Mouse (Mus musculus): Measurements from ENCODE around the gene Tex33. TPM values are rescaled to one million over a fixed set of nuclear protein-coding genes. Genes with fewer than 3 reads are reported as not detected.
A peak's percentile ranks its signal among the peaks of the same experiment; 100 is the strongest.

The Tex33 gene
- polyA plus RNA-seq, 1 experiment from 2014 or later: not detected

DNA sequence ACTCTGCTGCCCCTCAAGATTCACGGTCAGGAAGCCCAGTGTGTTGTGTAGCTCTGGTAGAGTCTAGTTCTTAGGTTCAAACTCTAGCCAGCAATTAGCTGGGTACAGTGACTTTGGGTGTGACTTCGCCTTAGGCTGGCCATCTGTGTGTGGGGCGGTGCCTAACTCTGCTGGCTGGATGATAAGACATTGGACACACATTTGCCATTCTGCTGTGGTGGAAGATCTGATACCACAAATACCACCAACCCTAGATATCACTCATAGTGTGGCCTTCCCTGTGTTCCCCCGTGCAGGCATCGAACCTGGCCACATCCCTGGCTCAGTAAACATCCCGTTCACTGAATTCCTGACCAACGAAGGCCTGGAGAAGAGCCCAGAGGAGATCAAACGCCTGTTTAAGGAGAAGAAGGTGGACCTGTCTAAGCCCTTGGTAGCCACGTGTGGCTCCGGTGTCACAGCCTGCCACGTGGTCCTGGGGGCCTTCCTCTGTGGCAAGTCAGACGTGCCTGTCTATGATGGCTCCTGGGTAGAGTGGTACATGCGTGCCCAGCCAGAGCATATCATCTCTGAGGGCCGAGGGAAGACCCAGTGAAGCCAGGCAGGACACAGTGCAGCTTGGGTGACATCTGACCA, 17.5 kb upstream of the Tex33 start:
- no peak overlapping the region for H3K27ac ChIP-seq (replicated peaks)
- peaks cover 10% of the 10 kb centered on the region for H3K4me1 ChIP-seq
- H3K4me3 ChIP-seq: no peak overlapping the region
- peaks cover 36% of the 10 kb centered on the region for H3K27me3 ChIP-seq
- no peak for ATAC-seq (ENCODE audit: low FRiP score, low read depth)
- H3K9me3 ChIP-seq: no peaks in the 10 kb centered on the region
- no peak overlapping the region for H3K9ac ChIP-seq (replicated peaks)
- WGBS: 91% methylated on average over 14 of the region's 14 CpGs
- no peaks in the 10 kb centered on the region for H3K36me3 ChIP-seq
- H3K4me2 ChIP-seq (replicated peaks): no peak overlapping the region

DNA sequence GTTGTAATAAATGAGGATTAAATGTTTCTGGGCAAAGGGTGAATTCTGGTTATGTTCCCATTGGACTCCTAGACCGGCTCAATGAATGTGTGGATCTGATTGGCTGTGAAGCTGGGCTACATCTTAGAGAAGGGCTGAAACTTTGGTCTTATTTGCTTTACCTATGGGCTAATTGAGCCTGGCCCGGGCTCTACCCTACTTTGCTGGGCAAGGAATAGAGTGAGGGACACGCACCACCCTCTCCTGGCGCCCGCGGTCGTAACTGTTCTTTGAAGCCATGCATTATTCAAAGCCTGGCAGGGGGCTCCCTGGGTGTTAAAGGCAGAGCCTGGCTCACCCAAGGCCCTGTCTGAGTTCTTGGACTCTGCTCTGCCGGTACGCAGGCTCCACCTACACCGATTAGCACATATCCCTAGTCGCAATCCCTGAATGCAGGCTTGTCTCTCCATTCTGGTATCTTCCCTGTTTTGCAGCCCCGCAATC, 13.9 kb upstream of the Tex33 start:
- Histone ChIP-seq H3K4me2 (replicated peaks) (peak overlapping the region; percentile 49), H3K4me1 (peaks cover 33% of the 10 kb centered on the region), H3K36me3 (no peaks in the 10 kb centered on the region), H3K27ac (replicated peaks) (no peak overlapping the region), H3K9ac (replicated peaks) (peak overlapping the region; percentile 39; the same call in 1 of the 2 replicates), H3K9me3 (no peaks in the 10 kb centered on the region), H3K4me3 (peak overlapping the region; percentile 27), H3K27me3 (peaks cover 50% of the 10 kb centered on the region)
- ATAC-seq (ENCODE audit: low FRiP score, low read depth): no peak
- 9% methylated on average over 12 of the region's 12 CpGs for WGBS

DNA sequence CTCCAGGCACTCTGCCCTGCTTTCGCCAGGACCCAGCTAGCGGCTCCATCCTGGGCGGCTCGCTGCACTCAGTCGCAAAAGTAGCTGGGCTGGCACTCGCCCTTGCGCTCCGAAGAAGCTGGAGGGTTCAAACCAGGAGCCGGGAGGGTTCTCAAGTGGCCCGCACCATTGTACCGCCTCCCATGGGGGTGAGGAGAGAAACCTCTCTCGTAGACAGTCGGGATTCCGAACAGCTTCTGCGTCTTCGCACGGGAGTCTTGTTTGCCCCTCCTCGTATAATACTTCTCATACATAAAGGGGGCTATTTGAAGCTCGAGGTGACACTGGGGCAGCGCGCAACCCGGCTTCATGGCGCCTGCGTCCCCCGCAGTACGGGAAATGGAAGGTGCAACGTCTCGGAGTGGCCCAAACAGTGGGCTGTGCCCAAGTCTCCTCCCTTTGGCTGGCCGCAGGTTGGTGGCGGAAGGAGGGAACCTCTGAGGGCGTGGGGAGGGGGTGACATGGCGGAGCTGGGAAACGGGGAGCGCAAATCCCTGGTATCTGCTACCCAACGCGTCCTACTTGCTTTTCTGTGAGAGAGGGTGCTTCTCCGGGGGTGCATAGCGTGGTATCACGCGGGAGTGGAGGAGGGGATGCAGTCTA, 10.7 kb upstream of the Tex33 start, which contains the start of gene Mpst:
TSS of gene Mpst (plus strand) at position 124 of the 642 bp plus-strand sequence.
- peak within 1 kb of the TSS; percentile 58 for H3K4me3 ChIP-seq
- H3K4me1 ChIP-seq: peaks cover 39% of the 10 kb centered on the region
- H3K36me3 ChIP-seq: no peaks in the 10 kb centered on the region
- peak within 1 kb of the TSS; percentile 79 for H3K4me2 ChIP-seq (replicated peaks)
- H3K27ac ChIP-seq (replicated peaks): peak within 1 kb of the TSS; percentile 86
- peak; percentile 90 for ATAC-seq (ENCODE audit: low FRiP score, low read depth)
- H3K9ac ChIP-seq (replicated peaks): peak within 1 kb of the TSS; percentile 72
- H3K9me3 ChIP-seq: no peaks in the 10 kb centered on the region
- WGBS: under 1% methylated on average over 40 of the region's 40 CpGs
- peaks cover 48% of the 10 kb centered on the region for H3K27me3 ChIP-seq

DNA sequence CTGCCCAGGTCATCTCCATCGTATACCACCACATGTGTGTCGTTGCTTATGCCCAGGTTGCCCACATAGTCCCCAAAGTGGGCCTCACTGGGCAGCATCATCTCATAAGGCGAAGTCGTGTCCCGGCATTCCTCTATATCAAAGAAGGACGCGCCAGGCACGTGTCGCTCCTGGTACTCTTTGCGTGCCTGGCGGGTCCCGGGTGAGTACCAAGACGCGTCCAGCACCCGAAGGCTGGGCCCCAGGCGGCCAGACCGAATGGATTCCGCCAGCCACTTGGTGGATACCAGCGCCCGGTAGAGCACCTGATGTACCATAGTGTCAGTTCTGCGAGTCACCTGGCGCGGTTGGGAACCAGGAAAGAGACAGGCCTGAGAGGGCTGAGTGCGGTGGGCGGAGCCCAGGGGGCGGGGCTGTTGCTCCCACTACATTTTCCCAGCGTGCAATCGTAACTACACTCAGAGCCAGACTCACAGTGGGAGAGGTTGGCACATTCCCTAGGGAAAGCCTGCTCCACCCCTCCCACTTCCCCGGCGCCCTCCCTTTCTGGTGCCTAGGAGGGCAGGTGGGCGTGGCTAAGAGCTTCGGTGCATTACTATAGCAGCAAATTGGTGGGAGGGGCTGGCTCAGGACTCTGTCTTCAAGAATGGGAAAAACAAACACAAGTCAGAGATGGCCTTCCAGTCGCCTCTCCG, 10.0 kb upstream of the Tex33 start, which contains the start of gene Tst:
TSS of gene Tst (minus strand) at position 391 of the 695 bp plus-strand sequence.
- Histone ChIP-seq H3K9me3 (no peaks in the 10 kb centered on the region), H3K4me2 (replicated peaks) (peak within 1 kb of the TSS; percentile 79), H3K9ac (replicated peaks) (peak within 1 kb of the TSS; percentile 72), H3K4me3 (peak within 1 kb of the TSS; percentile 58), H3K27ac (replicated peaks) (peak within 1 kb of the TSS; percentile 86), H3K4me1 (peaks cover 39% of the 10 kb centered on the region), H3K27me3 (peaks cover 41% of the 10 kb centered on the region), H3K36me3 (no peaks in the 10 kb centered on the region)
- 2% methylated on average over 34 of the region's 34 CpGs for WGBS
- ATAC-seq (ENCODE audit: low FRiP score, low read depth): peak; percentile 70

DNA sequence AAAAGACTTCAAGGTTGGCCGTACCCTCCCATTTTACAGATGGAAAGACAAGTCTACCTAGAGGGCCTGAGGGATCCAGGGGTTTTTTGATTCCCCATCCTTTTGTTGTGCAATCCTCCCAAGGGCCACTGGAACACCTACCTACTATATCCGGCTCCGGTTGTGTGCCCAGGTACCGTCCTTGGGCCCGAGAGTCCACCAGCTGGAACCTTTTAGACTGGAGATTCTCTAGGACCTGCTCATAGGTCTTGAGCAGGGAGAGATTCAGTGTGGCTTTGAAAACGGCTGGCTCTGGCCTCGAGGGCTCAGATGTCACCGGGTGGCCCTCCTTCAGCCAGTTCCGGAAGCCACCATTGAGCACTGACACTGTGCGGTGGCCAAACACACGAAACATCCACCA, 9.4 kb upstream of the Tex33 start:
- H3K9ac ChIP-seq (replicated peaks): peak overlapping the region; percentile 72; the same call in 1 of the 2 replicates
- no peak overlapping the region for H3K27ac ChIP-seq (replicated peaks)
- peak overlapping the region; percentile 58 for H3K4me3 ChIP-seq
- no peaks in the 10 kb centered on the region for H3K36me3 ChIP-seq
- peak overlapping the region; percentile 79 for H3K4me2 ChIP-seq (replicated peaks)
- H3K27me3 ChIP-seq: peaks cover 35% of the 10 kb centered on the region
- peaks cover 36% of the 10 kb centered on the region for H3K4me1 ChIP-seq
- H3K9me3 ChIP-seq: no peaks in the 10 kb centered on the region
- WGBS: 52% methylated on average over 11 of the region's 11 CpGs
- no peak for ATAC-seq (ENCODE audit: low FRiP score, low read depth)

DNA sequence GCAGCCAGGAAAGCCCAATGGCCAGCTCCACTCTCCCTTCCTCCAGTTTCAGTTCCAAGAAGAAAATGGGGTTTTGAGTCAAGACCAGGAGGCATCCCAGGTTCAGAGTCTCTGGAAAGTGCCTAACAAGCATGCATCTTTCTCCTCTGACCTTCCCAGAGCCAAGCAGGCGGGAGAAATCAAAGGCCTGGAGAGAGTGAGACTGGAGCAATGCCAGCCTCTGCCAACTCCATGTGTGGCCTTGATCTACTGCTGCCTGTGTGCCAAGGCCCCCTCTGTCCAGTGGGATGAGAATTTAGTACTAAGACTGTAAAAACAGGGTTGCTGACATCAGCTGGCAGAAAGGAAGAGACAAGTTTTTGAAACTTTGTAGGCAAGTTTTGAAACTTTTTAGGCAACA, 8.2 kb upstream of the Tex33 start:
- ATAC-seq (ENCODE audit: low FRiP score, low read depth): no peak
- Histone ChIP-seq H3K4me1 (peaks cover 29% of the 10 kb centered on the region), H3K27ac (replicated peaks) (no peak overlapping the region), H3K4me2 (replicated peaks) (no peak overlapping the region), H3K9me3 (no peaks in the 10 kb centered on the region), H3K27me3 (peaks cover 23% of the 10 kb centered on the region), H3K4me3 (no peak overlapping the region), H3K9ac (replicated peaks) (no peak overlapping the region), H3K36me3 (no peaks in the 10 kb centered on the region)
- 82% methylated on average over 1 of the region's 1 CpGs for WGBS

DNA sequence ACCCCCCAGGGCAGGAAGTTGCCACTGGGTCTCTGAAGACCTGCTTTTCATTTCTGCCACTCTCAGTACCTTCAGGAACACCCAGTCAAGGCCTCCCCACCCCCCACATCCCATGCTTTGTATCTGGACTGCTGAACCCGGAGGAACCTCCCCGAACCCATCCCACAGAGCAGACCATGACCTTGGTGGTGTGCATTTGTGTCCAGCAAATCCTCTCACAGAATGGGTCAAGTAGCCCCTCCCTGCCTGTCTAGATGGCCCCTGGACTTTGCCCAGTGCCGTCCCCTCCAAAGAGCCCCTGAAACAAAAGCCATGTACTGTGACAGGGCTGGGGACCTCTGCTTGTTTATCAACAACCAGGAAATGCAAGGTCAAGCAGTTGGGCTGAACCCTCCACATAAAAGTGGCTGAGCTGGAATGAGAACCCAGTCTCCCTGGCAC, 7.6 kb upstream of the Tex33 start:
- H3K36me3 ChIP-seq: no peaks in the 10 kb centered on the region
- peaks cover 29% of the 10 kb centered on the region for H3K4me1 ChIP-seq
- H3K4me2 ChIP-seq (replicated peaks): no peak overlapping the region
- ATAC-seq (ENCODE audit: low FRiP score, low read depth): no peak
- no peaks in the 10 kb centered on the region for H3K9me3 ChIP-seq
- no peak overlapping the region for H3K4me3 ChIP-seq
- no peak overlapping the region for H3K27ac ChIP-seq (replicated peaks)
- H3K27me3 ChIP-seq: peaks cover 18% of the 10 kb centered on the region
- H3K9ac ChIP-seq (replicated peaks): no peak overlapping the region
- 53% methylated on average over 3 of the region's 3 CpGs for WGBS

DNA sequence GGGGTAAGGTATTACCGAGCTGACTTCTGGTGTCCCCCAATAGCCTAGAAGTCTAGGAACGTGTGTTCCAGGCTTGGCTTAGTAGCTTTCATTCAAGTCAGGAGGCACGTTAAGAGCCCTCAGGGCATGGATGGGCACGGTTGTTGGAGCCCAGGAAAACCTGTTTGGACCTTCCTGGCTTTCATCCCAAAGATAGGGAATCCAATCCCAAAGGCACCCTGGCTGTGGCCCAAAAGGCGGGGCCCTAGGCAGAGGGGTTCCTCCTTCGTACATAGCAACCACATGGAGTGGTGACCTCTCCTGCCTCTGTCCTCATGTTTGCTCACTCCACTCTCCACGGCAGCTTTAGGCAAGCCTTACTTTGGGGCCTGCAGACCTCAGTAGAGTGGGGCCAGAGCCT, 6.7 kb upstream of the Tex33 start:
- H3K9me3 ChIP-seq: no peaks in the 10 kb centered on the region
- WGBS: 86% methylated on average over 7 of the region's 7 CpGs
- no peak for ATAC-seq (ENCODE audit: low FRiP score, low read depth)
- H3K9ac ChIP-seq (replicated peaks): no peak overlapping the region
- no peaks in the 10 kb centered on the region for H3K36me3 ChIP-seq
- H3K4me1 ChIP-seq: peaks cover 23% of the 10 kb centered on the region
- H3K27ac ChIP-seq (replicated peaks): no peak overlapping the region
- H3K4me2 ChIP-seq (replicated peaks): no peak overlapping the region
- no peak overlapping the region for H3K4me3 ChIP-seq
- H3K27me3 ChIP-seq: peaks cover 9% of the 10 kb centered on the region; the same call in 1 of the 2 replicates

DNA sequence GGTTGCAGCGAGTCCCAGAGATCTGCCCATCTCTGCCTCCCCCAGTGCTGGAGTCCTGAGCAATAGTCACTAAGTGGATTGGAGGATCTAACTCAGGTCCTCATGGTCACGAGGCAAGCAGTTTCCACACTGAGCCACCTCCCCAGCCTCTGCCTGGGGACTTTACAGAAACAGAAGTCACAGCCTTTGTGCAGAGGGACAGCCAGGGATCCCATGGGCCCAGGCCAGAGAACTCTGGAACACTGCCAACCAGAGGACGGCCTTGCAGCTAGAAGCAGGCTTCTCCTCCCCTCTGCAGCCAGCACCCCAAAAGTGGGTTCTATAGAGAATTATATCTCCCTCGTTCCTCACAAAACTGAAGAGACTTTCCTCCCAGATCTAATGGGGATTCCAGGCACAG, 6.2 kb upstream of the Tex33 start:
- H3K4me1 ChIP-seq: peaks cover 18% of the 10 kb centered on the region
- H3K27me3 ChIP-seq: peaks cover 8% of the 10 kb centered on the region; the same call in 1 of the 2 replicates
- no peak overlapping the region for H3K4me2 ChIP-seq (replicated peaks)
- H3K27ac ChIP-seq (replicated peaks): no peak overlapping the region
- ATAC-seq (ENCODE audit: low FRiP score, low read depth): no peak
- no peak overlapping the region for H3K9ac ChIP-seq (replicated peaks)
- WGBS: 79% methylated on average over 4 of the region's 4 CpGs
- no peak overlapping the region for H3K4me3 ChIP-seq
- H3K36me3 ChIP-seq: no peaks in the 10 kb centered on the region
- no peaks in the 10 kb centered on the region for H3K9me3 ChIP-seq

DNA sequence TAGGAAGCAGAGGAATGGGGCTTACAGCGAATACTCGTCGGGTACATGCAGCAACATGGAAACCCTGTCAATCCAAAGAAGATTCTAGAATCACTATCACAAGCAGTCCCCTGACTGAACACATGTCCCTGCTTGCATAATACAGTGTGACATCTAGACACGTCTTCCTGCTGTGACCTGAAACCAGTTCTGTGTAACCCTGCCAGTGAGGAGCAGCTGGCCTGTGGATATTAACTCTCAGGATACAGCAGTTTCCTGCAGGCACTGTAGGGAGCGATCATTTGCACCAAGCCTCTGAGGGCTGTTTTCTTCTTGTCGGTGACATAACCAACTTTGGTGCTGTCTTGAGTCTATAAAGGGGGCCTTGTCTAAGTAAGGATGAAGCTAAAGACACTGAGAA, 5.6 kb upstream of the Tex33 start:
- H3K9ac ChIP-seq (replicated peaks): no peak overlapping the region
- no peaks in the 10 kb centered on the region for H3K9me3 ChIP-seq
- H3K36me3 ChIP-seq: no peaks in the 10 kb centered on the region
- no peak for ATAC-seq (ENCODE audit: low FRiP score, low read depth)
- no peak overlapping the region for H3K4me3 ChIP-seq
- peaks cover 16% of the 10 kb centered on the region for H3K4me1 ChIP-seq
- no peak overlapping the region for H3K4me2 ChIP-seq (replicated peaks)
- H3K27ac ChIP-seq (replicated peaks): no peak overlapping the region
- WGBS: 82% methylated on average over 6 of the region's 6 CpGs
- H3K27me3 ChIP-seq: peaks cover 8% of the 10 kb centered on the region; the same call in 1 of the 2 replicates

DNA sequence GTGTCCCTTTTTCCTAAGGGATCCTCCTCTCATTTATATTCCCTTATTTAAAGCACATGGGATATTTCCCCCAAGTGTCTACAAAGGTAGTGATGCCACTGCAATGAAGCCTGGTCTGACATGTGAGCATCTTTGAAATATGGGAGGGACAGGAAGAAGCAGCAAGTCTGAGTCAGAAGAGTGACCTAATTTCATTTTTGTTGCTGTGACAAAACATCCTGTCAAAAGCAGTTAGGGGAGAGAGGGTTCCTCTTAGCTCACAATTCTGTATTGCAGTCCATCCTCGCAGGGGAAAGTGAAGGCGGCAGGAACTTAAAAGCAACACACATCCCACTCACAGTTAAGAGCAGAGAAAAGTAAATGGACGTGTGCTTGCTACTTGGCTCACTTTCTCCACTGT, 4.9 kb downstream of the Tex33 start:
- no peak for ATAC-seq (ENCODE audit: low FRiP score, low read depth)
- Histone ChIP-seq H3K4me3 (no peak overlapping the region), H3K9me3 (no peaks in the 10 kb centered on the region), H3K4me1 (no peaks in the 10 kb centered on the region), H3K9ac (replicated peaks) (no peak overlapping the region), H3K27me3 (no peaks in the 10 kb centered on the region), H3K27ac (replicated peaks) (no peak overlapping the region), H3K4me2 (replicated peaks) (no peak overlapping the region), H3K36me3 (no peaks in the 10 kb centered on the region)
- WGBS: 82% methylated on average over 3 of the region's 3 CpGs

DNA sequence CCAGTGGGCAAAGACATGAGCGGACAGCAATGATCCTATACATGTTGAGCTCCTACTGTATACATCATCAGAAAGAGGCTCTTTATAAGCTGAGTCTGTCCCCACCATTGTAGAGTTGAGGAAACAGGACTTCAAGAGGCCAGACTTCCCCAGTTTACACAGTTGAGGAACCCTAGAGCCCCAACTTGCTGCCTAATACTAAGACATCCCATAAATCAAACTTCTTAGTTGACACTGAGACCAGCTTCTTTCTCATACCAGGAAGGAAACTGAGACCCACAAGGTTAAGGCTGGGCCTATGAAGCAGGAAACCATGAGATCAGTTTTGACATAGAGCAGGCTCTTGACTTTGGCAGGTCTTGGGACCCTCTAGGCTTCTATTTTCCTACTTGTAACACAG, 10.1 kb downstream of the Tex33 start:
- Histone ChIP-seq H3K4me2 (replicated peaks) (no peak overlapping the region), H3K27me3 (0 out of 2 replicates have a peak, but pooled peaks cover 6% of the 10 kb centered on the region), H3K9ac (replicated peaks) (no peak overlapping the region), H3K4me1 (no peaks in the 10 kb centered on the region), H3K4me3 (no peak overlapping the region), H3K9me3 (no peaks in the 10 kb centered on the region), H3K27ac (replicated peaks) (no peak overlapping the region), H3K36me3 (no peaks in the 10 kb centered on the region)
- WGBS: 82% methylated on average over 1 of the region's 1 CpGs
- no peak for ATAC-seq (ENCODE audit: low FRiP score, low read depth)
